Mouse (Mus musculus) kidney, adult 2 months (tissue): ENCODE measurements at regions not wholly inside any gene's neighbourhood (a gene's known extent, or its start where the extent isn't known, plus 50 kb on each side); places are given as distances from the start of the nearest gene placed in this dataset.

ENCODE experiments used
- CTCF ChIP-seq: fragments of 200-500 bp; conservative IDR thresholded peaks from 2 replicates; pipeline ENCODE4 v1.5.1; 2011; ENCODE audit warnings: low read depth, mild to moderate bottlenecking, control low read depth, low read length, moderate library complexity, mixed read lengths; ENCODE audit not compliant: insufficient read depth, insufficient read length
- POLR2A ChIP-seq: fragments of 200-500 bp; IDR thresholded peaks from one replicate; pipeline ENCODE4 v1.6.1; 2011; ENCODE audit warnings: low read depth, low read length, control low read depth

DNA sequence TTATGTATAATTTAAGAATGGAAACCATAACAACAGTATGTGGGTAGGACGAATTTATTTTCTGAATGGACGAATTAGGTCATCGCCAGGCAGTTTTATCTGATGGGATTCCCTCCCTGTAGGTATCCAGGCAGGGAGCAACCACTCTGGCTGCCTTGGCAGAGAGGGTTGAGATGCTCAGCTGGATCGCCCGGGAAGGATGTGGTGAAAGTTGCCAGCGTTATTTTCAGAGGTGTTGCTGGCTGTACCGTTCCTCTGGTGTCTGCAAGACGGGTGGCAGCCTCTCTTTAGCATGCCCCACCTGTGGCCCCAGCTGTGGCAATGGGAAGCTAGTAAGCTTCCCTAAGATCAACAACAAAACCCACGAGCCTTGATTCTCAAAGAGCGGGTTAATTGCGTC, 105.9 kb downstream of the Zfp281 start:
- TF ChIP-seq CTCF: no peak
- TF ChIP-seq POLR2A: no peak
